Mouse (Mus musculus): Measurements from ENCODE around the gene Mad2l1bp. TPM values are rescaled to one million over a fixed set of nuclear protein-coding genes. Genes with fewer than 3 reads are reported as not detected.
A peak's percentile ranks its signal among the peaks of the same experiment; 100 is the strongest.

Gene Mad2l1bp
- 10 to 100 TPM; 59.6 to 59.9 TPM for polyA plus RNA-seq (2017; shearing (Covaris generic))

DNA sequence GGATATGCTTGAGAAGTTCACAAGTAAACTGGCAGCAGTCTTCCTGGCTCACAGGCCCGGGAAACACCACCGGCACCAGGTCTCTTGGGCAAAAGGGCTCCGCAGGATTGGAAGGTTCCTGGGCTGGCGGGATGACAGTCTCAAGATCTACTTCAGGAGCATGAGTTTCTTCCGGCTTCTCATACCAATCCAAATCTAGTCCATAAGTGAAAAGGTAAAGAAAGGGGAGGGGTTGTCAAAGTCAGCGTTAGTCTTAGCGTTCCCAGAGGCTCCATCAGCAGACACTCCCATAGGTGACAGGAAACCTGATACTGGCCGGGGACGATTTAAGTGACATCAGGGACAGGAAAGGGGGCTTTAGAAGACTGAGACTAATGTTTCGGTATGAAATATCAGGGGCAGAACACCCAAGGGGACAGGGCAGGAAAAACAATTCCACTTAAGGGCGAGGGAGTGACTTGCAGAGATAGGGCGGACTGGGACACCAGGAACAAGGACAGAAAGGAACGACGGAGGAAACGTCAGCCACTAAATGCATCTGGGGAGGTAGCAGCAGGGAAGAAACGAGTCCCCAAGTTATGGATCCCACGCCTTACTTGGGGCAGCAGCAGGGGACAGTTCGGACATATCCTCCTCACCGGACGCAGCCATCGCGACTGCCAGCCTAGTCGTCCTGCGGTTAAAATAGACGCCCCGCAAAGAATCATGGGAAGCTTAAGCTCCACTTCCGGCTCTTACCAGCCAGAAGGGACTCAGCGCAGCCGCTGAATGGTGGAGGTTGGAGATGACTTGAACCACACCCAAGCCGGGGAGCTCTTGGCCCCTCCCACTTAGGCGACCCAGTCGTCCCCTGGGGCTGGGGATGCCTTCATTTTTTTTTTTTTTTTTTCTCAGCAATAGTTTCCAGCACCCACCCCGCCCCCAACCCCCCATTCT is at the start of gene Mad2l1bp:
Gene Mad2l1bp (minus strand): TSS at position 707 of the 936 bp plus-strand sequence.
- ATAC-seq: peak; percentile 96

DNA sequence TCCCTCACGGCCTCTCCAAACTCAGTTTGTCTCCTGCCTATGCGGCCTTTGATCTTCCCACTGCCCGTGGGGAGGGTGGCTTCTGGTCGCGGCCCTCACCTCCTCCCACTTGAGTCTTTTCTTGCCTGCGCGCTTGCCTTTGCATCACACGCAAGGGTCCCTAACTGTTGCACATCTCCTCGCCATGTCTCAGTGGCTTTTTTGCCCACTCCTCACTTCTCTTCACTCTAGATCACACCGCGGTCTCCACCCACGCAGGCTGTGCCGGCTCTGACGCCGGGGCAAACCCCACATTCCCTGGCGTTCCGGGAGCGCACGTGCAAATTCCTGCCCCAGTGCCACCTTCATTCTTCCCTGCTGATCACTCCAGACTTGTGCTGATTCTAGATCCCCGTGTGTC is 49.7 kb upstream of the Mad2l1bp start:
- ATAC-seq: peak; percentile 5

DNA sequence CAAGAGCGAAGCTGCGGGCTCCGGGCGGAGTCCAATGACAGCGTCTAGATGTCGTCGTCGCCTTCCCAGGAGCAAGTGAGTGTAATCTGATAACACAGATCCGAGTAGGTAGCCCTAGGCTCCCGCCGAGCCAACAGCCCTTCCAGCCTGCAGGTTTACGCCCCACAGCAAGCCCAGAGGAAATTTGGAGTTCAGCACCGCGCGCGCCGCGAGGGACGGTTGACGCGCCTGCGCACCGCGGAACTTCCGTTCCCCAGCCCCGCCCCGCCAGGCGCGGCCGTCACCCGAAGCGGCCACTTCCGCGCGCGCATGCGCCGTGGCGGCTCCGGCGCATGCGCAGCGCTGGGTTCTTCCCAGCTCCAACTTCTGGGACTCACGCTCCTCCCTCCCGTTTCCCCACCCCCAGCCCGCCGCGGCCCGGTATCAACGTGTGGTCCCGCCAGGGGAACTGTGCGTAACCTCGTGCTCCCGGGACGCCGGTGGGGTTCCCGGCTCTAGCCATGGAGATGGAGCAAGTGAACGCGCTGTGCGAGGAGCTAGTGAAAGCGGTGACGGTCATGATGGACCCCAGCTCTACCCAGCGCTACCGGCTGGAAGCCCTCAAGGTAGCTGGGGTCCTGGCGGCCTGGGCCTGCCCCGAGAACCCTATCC is 49.2 kb upstream of the Mad2l1bp start, which contains the start of the genes Polh and Xpo5:
Gene Polh (minus strand): TSS at position 225 of the 651 bp plus-strand sequence.
Gene Xpo5 (plus strand): TSS at position 362 of the 651 bp plus-strand sequence.
- peak; percentile 87 for ATAC-seq

DNA sequence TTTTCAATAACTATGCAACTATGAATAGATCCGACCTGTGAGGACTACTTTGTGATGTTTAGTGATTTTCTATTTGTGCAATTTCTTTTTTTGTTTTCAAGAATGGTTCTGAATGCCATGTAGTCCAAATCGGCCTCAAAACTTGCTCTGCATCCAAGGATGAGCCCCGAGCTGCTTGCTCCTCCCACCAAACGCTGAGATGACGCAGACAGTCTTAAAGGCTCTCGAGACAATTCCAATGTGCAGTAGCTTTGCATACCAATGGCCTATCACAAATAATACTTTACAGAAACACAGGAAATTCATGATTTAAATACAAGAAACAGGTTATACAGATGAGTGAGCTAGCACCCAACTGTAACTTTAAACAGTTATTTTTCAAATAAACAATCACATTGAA is 47.8 kb upstream of the Mad2l1bp start:
- ATAC-seq: no peak

DNA sequence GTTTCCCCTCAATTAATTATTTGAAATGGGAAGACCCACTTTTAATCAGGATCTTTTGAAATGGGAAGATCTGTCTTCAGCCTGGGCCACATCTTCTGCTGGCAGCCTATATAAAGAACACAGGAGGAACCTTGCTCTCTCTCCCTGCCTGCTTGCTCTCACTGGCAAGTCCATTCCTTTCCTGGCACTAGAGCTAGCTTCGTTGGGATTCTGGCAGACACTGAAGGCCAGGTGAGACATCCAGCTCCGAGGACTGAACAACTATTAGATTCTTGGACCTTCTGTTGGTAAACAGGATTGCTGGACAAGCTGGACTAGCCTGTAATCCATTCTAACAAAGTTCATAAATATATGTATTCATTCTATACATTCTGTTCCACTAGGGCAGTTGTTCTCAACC is 35.5 kb upstream of the Mad2l1bp start:
- ATAC-seq: no peak

DNA sequence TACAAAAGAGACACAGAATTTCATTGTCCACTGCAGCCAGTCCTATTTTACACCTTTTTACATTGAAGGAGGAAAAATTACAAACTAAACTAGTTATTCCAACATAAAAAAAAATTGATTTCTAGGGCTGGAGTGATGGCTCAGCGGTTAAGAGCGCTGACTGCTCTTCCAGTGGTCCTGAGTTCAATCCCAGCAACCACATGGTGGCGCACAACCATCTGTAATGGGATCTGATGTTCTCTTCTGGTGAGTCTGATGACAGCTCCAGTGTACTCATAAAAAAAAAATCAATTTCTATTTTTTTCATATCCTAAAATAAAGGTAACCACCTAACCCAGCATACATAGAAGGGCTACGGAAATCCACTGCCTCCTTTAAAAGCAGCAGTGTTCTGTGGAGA is 28.9 kb upstream of the Mad2l1bp start:
- ATAC-seq: no peak

DNA sequence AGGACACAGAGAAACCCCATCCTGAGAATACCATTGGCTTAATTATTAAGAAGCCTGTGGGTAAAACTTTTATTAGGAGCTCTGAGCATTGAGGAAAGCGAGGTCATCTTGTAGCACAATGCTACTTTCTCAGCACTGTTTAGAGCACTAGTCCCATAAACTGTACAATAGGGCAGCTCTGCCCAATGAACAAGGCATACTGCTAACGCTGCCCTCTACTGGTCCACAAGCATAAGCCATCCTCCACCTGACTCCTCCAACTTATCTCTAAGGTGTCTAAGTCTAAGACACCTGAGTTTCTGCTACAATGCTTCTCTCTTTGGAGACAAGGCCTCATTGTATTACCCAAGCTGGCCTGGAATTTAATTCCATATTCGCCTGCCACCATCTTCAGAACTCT is 17.2 kb upstream of the Mad2l1bp start:
- peak; percentile 57 for ATAC-seq

DNA sequence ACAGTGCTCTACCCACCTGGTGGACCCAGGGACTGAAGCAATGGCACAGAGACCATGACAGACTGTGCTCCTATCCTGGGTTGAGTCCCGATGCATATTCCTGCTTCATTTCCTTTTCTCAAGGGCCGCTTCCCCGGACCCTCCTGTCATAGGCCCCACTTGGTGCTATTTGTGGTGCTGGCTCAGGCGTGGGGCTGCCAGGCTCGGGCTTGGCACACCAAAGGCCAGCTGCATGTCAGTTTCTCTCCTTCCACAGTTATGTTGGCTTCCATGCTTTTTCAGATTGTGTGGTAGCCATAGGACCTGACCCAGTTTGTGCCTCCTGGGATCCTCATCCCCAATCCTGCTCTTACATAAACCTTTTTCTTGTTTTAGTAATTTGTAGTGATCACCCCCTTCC is 15.4 kb upstream of the Mad2l1bp start:
- no peak for ATAC-seq

DNA sequence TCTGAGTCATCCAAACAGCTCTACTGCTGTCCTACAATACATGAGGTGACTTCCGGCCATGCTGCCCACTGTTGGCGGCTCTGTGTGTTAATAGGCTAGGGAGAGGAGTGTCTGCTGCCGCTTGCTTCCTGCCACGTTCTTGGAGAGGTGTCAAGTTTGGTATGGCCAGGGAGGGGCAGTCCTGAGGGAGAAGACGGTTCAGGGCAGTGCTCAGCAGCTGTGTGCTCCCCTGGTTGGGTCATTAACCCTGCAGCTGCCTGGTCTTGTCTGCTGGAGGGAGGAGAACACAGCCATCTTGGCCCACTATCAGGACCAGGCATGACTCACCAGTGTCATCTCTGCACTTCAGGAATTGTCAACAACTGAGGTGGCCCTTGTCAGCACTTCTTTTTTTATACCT is 15.0 kb upstream of the Mad2l1bp start:
- ATAC-seq: no peak

DNA sequence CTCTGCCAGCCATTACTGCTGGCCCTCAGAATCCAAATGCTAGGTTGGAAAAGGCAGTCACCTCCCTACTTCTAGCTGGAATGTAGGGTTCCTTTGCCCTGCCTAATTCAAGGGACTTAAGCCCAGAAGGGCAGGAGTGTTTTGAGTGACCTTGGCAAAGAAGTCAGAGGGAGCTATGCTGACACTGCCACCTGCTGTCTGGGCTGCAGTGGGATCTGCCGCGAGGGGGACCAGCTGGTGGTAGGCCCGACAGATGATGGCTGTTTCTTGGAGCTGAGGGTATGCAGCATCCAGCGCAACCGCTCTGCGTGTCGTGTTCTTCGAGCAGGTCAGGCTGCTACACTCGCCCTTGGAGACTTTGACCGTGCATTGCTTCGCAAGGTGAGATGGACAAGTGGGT is 13.7 kb upstream of the Mad2l1bp start:
- ATAC-seq: no peak

DNA sequence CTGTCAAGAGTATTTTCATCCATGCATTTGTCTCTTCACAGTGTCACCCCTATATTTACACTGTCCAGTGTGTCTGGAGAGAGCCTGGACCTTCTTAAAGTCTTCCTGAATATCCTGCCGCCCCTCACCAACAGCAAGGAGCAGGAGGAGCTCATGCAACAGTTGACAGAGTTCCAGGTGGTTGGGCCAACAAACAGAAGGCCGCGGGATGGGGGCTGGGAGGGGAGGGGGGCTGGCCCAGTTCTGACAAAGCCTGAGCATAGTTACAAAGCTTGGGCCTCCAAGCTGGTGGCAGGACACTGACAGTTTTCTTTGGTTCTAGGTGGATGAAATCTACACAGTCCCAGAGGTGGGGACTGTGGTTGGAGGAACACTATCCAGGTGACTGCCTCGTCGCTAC is 12.9 kb upstream of the Mad2l1bp start:
- no peak for ATAC-seq

DNA sequence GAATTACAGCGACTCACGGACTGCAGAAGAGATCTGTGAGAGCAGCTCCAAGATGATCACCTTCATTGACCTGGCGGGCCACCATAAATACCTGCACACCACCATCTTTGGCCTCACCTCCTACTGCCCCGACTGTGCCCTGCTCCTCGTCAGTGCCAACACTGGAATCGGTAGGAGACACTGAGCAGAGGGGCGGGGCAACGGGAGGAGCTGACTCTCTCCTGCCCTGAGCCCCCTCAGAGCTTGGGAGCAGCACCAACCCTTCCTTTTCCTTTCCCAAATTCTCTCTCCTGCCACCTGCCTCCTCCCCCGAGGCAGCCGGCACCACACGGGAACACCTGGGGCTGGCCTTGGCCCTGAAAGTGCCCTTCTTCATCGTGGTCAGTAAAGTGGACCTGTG is 12.1 kb upstream of the Mad2l1bp start:
- no peak for ATAC-seq

DNA sequence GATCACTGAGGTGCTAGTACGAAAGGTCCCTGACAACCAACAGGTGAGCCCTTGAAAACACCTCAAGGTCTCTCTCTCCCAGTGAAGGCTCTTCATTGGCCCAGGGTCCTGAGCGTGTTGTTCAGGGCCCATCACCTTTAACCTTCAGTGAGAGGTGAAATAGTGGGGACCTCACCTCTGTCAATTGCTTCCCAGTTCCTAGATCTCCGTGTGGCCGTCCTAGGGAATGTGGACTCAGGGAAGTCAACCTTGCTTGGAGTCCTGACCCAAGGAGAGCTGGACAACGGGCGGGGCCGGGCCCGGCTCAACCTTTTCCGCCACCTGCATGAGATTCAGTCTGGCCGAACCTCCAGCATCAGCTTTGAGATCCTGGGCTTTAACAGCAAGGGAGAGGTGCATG is 11.4 kb upstream of the Mad2l1bp start:
- no peak for ATAC-seq

DNA sequence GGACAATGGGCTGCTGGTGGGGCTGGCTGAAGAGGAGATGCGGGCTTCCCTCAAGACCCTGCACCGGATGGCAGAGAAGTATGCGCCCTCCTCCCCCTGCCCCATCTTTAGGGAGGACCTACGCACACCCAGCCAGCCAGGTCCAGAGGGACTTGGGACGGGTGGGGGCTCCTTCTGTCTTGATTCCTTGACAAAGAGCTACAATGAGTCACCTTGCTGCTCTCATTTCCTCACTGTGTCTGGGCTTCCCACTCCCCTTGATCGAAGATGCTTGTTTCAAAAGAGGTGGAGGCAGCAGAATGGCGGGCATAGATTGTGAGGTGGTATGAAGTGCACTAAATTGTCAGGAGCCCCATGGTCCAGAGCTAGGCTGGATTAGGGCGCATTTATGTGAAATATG is 10.9 kb upstream of the Mad2l1bp start:
- no peak for ATAC-seq

DNA sequence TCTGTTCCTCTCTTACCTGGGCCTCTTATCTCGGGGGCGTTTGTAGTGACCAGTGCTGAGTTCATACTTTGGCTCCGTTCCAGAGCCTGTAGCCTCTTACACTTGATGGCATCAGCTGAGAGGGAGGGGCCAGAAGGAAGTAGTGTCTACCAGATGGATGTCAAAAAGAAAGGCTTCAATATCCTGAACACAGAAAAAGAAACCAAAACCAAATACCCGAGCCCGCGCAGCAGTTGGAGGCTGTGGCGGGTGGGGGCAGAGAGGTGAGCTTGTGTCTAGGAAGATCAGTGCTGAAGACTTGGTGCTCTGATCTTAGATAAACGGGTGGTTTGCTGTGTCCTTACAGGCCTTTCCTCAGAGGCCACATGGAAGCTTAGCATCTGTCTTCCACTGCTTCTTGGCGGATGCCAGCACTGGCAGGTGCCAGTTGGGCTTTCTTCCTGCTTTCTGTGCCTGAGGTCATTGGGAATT is 9.6 kb upstream of the Mad2l1bp start:
- peak; percentile 62 for ATAC-seq

DNA sequence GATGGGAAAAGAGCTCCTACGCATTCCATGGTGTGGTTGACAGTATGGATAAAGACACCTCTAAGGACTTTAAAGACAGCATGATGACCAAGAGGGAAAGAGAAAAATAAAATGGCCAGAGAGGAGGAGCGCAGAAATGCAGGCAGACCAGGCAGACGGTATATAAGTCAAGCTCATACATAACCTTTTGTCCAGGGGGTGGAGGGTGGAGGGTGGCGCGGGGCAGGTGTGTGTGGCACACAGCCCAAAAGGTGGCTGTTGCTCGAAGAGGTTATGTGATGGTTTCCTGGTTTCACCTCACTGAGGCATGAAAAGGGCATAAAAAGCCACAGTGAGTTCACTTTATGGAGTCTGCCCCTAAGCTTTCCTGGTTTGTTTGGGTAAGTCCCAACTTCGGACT is 9.2 kb upstream of the Mad2l1bp start:
- ATAC-seq: no peak

DNA sequence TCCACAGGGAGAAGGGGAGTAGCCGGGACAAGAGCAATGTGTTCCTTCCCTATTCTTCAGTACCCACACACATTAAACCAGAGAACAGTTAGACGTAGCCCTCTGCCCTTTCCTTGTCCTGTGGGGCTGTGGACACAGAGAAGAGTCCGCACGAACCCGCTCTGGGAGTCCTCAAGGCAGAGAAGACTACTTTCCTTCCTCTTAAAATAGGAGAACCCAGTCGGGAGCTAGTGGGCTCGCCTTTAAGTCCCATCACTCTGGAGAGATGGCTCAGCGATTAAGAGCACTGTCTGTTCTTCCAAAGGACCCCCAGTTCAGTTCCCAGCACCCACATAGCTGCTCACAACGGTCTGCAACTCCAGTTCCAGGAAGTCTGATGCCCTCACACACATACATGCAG is 8.4 kb upstream of the Mad2l1bp start:
- ATAC-seq: no peak

DNA sequence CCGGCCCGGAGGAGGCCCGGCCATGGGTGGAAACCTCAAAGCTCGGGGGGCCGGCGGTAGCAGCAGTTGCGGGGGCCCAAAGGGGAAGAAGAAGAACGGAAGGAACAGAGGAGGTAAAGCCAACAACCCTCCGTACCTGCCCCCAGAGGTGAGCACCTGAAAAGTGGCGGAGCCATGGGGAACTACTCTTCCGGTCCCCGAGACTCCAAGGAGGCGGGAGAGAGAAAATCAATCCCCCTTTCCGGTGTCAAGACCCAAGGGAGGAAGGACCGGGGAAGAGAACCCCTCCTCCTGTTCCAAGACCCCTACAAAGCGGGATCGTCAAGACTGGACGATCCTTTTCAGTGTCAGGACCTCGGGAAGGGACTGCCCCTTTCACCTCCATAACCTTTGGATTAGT is 7.8 kb upstream of the Mad2l1bp start:
- ATAC-seq: no peak

DNA sequence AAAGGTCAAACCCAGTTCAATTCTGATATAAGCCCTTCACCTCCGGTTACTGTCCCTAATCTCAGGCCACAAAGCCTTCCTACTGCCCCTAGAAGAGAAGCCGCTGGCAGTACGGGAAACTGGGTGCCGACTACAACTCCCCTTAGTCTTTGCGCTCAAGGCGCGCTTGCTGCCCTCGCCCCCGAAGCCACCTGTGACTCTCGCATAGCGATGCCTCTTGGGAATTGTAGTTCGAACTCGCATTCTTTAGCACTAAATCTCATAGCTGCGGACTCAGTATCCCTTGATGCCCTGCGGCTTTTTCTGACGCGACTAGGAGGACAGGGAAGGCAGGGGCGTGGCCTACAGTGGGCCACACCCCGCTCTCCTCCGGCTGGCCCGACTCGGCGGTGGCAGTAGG is 7.3 kb upstream of the Mad2l1bp start, which contains the start of gene Gtpbp2:
Gene Gtpbp2 (plus strand): TSS at position 347 of the 400 bp plus-strand sequence.
- peak; percentile 86 for ATAC-seq

DNA sequence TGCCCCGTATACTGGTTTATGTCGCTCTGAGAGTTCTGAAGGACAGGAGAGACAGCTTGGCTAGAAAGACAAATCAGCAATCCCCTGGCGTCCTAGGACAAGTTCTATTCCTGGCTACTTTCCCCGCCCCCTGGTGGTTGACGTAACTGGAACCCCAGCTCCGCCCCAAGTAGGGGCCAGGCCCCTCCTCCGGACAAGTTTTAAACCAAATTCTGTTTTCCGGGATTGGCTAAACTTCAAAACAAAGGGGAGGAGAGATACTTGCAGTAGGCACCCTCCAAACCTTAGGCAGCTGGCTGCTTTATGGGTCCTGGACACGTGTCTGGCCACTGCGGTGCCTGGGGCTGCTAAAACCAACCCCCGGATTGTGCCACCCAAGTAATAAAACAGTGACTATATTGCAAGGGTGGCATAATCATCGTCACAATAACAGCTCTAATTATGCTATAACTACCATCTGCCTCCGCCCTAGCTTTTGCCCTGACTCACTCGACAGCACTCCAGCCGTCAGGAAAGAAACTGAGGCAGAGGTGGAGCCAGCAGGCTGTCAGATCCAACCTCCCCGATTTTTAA is 6.8 kb upstream of the Mad2l1bp start:
- ATAC-seq: peak; percentile 34

DNA sequence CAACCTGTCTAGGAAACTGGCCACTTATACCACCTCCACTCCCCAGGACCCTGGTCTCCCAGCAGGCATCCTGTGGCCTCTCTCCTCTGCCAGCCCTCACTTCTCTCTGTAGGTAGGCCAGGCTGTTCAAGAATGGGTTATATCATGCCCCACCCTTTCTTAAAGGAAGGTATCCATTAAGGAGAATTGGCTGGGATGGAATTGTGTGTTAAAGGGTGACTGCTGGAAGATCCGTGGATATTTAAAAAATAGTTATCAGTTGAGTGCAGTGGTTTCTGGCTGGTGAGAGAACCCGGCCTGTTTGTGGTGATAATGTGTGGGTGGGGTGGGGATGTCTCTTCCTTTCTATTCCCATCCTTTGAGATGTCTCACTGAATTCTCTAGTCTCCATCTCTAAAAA is 5.9 kb upstream of the Mad2l1bp start:
- ATAC-seq: no peak

DNA sequence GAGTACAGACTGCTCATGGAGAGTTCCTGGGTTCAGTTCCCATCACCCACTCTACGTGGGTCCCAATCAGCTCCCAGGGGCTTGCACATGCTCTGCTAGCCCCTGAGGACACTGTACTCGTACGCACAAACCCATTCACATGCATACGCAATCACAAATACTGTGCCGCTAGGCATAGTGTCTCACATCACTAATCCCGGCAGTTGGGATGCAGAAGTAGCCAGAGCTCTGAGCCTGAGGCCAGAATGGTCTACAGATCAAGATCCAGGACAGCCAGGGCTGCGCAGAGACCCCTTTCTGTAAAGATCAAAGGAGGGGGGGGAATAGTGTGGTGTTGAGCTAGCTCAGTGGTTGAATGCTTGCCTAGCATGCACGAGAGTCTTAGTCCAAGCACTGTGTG is 3.8 kb upstream of the Mad2l1bp start:
- no peak for ATAC-seq

DNA sequence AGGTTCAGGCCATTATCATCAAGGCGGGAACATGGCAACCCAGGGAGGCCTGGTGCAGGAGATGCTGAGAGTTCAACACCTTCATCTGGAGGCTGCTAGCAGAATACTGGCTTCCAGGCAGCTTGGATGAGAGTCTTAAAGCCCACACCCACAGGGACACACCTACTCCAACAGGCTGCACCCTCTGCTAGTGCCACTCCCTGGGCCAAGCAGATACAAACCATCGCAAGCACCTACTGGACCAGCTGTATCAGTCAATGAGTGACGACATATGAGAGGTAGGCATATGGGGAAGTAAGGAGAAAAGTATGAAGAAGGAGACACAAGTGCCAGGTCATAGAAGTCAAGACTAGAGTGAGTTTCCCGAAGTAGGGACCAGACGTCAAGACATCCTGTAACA is 3.3 kb upstream of the Mad2l1bp start:
- ATAC-seq: no peak
